Mouse (Mus musculus) CH12.LX (cell line): ENCODE data around the gene Mgll. TPM values are rescaled to one million over a fixed set of nuclear protein-coding genes. Genes with fewer than 3 reads are reported as not detected.

Experiments
- DNase-seq: peaks from one replicate; pipeline ENCODE4 v3.0.0-alpha.2; 2013; ENCODE audit errors: extremely low read depth
- H3K27ac ChIP-seq: 2 replicates; pipeline ENCODE4 v1.5.1; 2012; ENCODE audit warnings: low read depth, mild to moderate bottlenecking, control low read depth, moderate library complexity; ENCODE audit not compliant: insufficient read depth
- H3K27me3 ChIP-seq: replicated peaks from 2 replicates; pipeline ENCODE3; 2012; ENCODE audit warnings: inconsistent platforms
- H3K36me3 ChIP-seq, 2 experiments: replicated peaks in 1 of 2; 2 replicates each; pipeline versions ENCODE3 to v1.6.1; 2012; ENCODE audit warnings: inconsistent platforms in 1 of 2, low read length in 1 of 2, mild to moderate bottlenecking in 1 of 2, mixed read lengths in 1 of 2, moderate library complexity in 1 of 2; ENCODE audit not compliant: control insufficient read depth in 1 of 2, insufficient read depth in 1 of 2
- H3K4me1 ChIP-seq, 2 experiments: 2 replicates each; pipeline ENCODE4 v1.6.1; 2012; ENCODE audit warnings: inconsistent platforms in 1 of 2, moderate library complexity in 1 of 2; ENCODE audit not compliant: insufficient read depth in 2 of 2, control insufficient read depth in 1 of 2
- H3K4me2 ChIP-seq: 2 replicates; pipeline ENCODE4 v1.6.1; 2012; ENCODE audit warnings: low read depth, mild to moderate bottlenecking, control low read depth; ENCODE audit not compliant: poor library complexity, insufficient read depth, severe bottlenecking
- H3K4me3 ChIP-seq, 3 experiments: fragments of 150-350 bp in 1 of 3; sonication (generic) in 1 of 3; replicated peaks in 1 of 3; 2 replicates each; pipeline versions ENCODE3 to v1.5.1; 2011 to 2012; ENCODE audit warnings: low read depth in 2 of 3, low read length in 2 of 3, mild to moderate bottlenecking in 2 of 3, moderate library complexity in 2 of 3, control low read depth in 1 of 3, improper control_type of control experiment in 1 of 3, inconsistent platforms in 1 of 3, mixed read lengths in 1 of 3; ENCODE audit not compliant: poor library complexity in 1 of 3
- H3K79me2 ChIP-seq: replicated peaks from 2 replicates; pipeline ENCODE4 v1.6.1; 2012; ENCODE audit warnings: mild to moderate bottlenecking, moderate library complexity; ENCODE audit not compliant: control insufficient read depth, poor library complexity, insufficient read depth, severe bottlenecking; ENCODE audit errors: extremely low read depth
- H3K9ac ChIP-seq: 2 replicates; pipeline ENCODE4 v1.6.1; 2012; ENCODE audit warnings: low read depth, mild to moderate bottlenecking, control low read depth, moderate library complexity; ENCODE audit not compliant: insufficient read depth
- H3K9me3 ChIP-seq: replicated peaks from 2 replicates; pipeline ENCODE3; 2012; ENCODE audit warnings: low read length, inconsistent platforms, mixed read lengths
- BHLHE40 ChIP-seq: IDR thresholded peaks from 2 replicates; pipeline ENCODE4 v1.6.1; 2011; ENCODE audit warnings: mild to moderate bottlenecking, low read depth, low read length, improper control_type of control experiment
- E2F4 ChIP-seq: IDR thresholded peaks from 2 replicates; pipeline ENCODE4 v1.6.1; 2011; ENCODE audit warnings: low read depth, low read length, improper control_type of control experiment; ENCODE audit not compliant: insufficient replicate concordance
- EP300 ChIP-seq: IDR thresholded peaks from 2 replicates; pipeline ENCODE4 v1.6.1; 2011; ENCODE audit warnings: low read length, improper control_type of control experiment
- HCFC1 ChIP-seq: IDR thresholded peaks from 2 replicates; pipeline ENCODE4 v1.6.1; 2012; ENCODE audit warnings: low read depth, mild to moderate bottlenecking, inconsistent platforms, low read length, improper control_type of control experiment
- IRF4 ChIP-seq: IDR thresholded peaks from 2 replicates; pipeline ENCODE4 v1.6.1; 2014; ENCODE audit warnings: low read depth, mild to moderate bottlenecking, inconsistent platforms, low read length, improper control_type of control experiment
- JUN ChIP-seq: IDR thresholded peaks from 2 replicates; pipeline ENCODE4 v1.6.1; 2011; ENCODE audit warnings: low read depth, mild to moderate bottlenecking, low read length, improper control_type of control experiment, moderate library complexity; ENCODE audit not compliant: insufficient read depth
- KAT2A ChIP-seq: IDR thresholded peaks from 2 replicates; pipeline ENCODE4 v1.6.1; 2012; ENCODE audit warnings: low read length, improper control_type of control experiment, inconsistent platforms; ENCODE audit not compliant: insufficient replicate concordance
- MAFK ChIP-seq: IDR thresholded peaks from 2 replicates; pipeline ENCODE4 v1.6.1; 2011; ENCODE audit warnings: low read length, improper control_type of control experiment; ENCODE audit not compliant: insufficient replicate concordance
- MAZ ChIP-seq: IDR thresholded peaks from 2 replicates; pipeline ENCODE4 v1.6.1; 2012; ENCODE audit warnings: low read depth, mild to moderate bottlenecking, inconsistent platforms, low read length, improper control_type of control experiment, moderate library complexity
- NELFE ChIP-seq: IDR thresholded peaks from 2 replicates; pipeline ENCODE4 v1.6.1; 2011; ENCODE audit warnings: low read depth, low read length, improper control_type of control experiment
- NRF1 ChIP-seq: IDR thresholded peaks from 2 replicates; pipeline ENCODE4 v1.6.1; 2014; ENCODE audit warnings: low read depth, mild to moderate bottlenecking, inconsistent platforms, low read length, improper control_type of control experiment, moderate library complexity
- POLR2A ChIP-seq: IDR thresholded peaks from 2 replicates; pipeline ENCODE4 v1.6.1; 2011; ENCODE audit warnings: low read depth, mild to moderate bottlenecking, improper control_type of control experiment, low read length
- POLR2AphosphoS2 ChIP-seq: IDR thresholded peaks from 2 replicates; pipeline ENCODE4 v1.6.1; 2011; ENCODE audit warnings: low read depth, low read length, improper control_type of control experiment
- SMC3 ChIP-seq: IDR thresholded peaks from 2 replicates; pipeline ENCODE4 v1.6.1; 2011; ENCODE audit warnings: low read depth, low read length, improper control_type of control experiment
- TCF12 ChIP-seq: IDR thresholded peaks from 2 replicates; pipeline ENCODE4 v1.6.1; 2014; ENCODE audit warnings: low read depth, mild to moderate bottlenecking, inconsistent platforms, low read length, improper control_type of control experiment
- USF2 ChIP-seq: conservative IDR thresholded peaks from 2 replicates; pipeline ENCODE4 v1.6.1; 2011; ENCODE audit warnings: low read depth, low read length, improper control_type of control experiment
- ZKSCAN1 ChIP-seq: IDR thresholded peaks from 2 replicates; pipeline ENCODE4 v1.6.1; 2012; ENCODE audit warnings: low read depth, inconsistent platforms, low read length, improper control_type of control experiment, borderline replicate concordance
- dilution Hi-C: fragments of 300-500 bp; cut with MboI; formaldehyde crosslinking; loops from 2 replicates; pipeline ENCODE4 v1.14.3; 2020; ENCODE audit warnings: low sequenced_read_pairs; ENCODE audit not compliant: extremely low pct_unique_long_range_greater_than_20kb, extremely low pct_ligation_motif_present
- in situ Hi-C: fragments of 300-500 bp; cut with MboI; formaldehyde crosslinking; loops from 3 replicates; pipeline ENCODE4 v1.14.3; 2019; ENCODE audit warnings: low sequenced_read_pairs, low pct_ligation_motif_present, low pct_unique_long_range_greater_than_20kb, mixed read lengths
- polyA plus RNA-seq: library from polyadenylated mRNA; unstranded; fragments of >175 nt; gene quantifications from 2 replicates; pipeline ENCODE4 v1.2.1, GENCODE M21; 2012; ENCODE audit warnings: low read depth; ENCODE audit not compliant: insufficient read length
- total RNA-seq, 2 experiments: library from RNA; depleted of rRNA; stranded (reverse); fragments of 300-350 nt in 1 of 2; fragments of >200 nt in 1 of 2; gene quantifications; 2 replicates each; pipeline ENCODE4 v1.2.3; 2012 to 2014

The Mgll gene
- total and polyA plus RNA-seq, 3 experiments = 60.8 to 81.1 (median 76.5) TPM

GRCm38 (mm10) chr6:88785781-88786542 lies 61.8 kb downstream of the Mgll start:
- Histone ChIP-seq H3K79me2 (peaks cover 36% of the 10 kb centered on the region), H3K9ac (no peak overlapping the region), H3K27me3 (no peaks in the 10 kb centered on the region), H3K4me3 (no peak overlapping the region), H3K4me2 (no peak overlapping the region), H3K9me3 (no peaks in the 10 kb centered on the region), H3K36me3 (peaks cover 57 to 89% of the 10 kb centered on the region in 2 experiments), H3K4me1 (peaks cover 26 to 69% of the 10 kb centered on the region in 2 experiments), H3K27ac (no peak overlapping the region)
- dilution Hi-C loops (no loop called here), in situ Hi-C loops (no loop called here)
- no peak for DNase-seq
- TF ChIP-seq KAT2A (no peak), POLR2A (peak; percentile 9; the same call in 1 of the 2 replicates)

GRCm38 (mm10) chr6:88786732-88787445 lies 62.7 kb downstream of the Mgll start:
- Histone ChIP-seq H3K4me1 (peaks cover 25 to 67% of the 10 kb centered on the region in 2 experiments), H3K79me2 (peaks cover 40% of the 10 kb centered on the region), H3K4me3 (no peak overlapping the region), H3K9ac (no peak overlapping the region), H3K4me2 (no peak overlapping the region), H3K27ac (no peak overlapping the region), H3K9me3 (no peaks in the 10 kb centered on the region), H3K36me3 (peaks cover 57 to 88% of the 10 kb centered on the region in 2 experiments), H3K27me3 (no peaks in the 10 kb centered on the region)
- DNase-seq = no peak
- dilution Hi-C loops = no loop called here
- in situ Hi-C loops = no loop called here
- TF ChIP-seq NELFE (no peak), USF2 (no peak), ZKSCAN1 (no peak), E2F4 (no peak), NRF1 (no peak), MAZ (no peak), JUN (no peak), SMC3 (no peak), BHLHE40 (no peak), EP300 (no peak), MAFK (no peak), POLR2AphosphoS2 (no peak), TCF12 (no peak), POLR2A (no peak; the same call in 1 of the 2 replicates), HCFC1 (no peak), IRF4 (no peak)
